Mouse (Mus musculus) embryonic facial prominence, embryonic 14.5 days (tissue): ENCODE data around the gene Pibf1. TPM values are rescaled to one million over a fixed set of nuclear protein-coding genes. Genes with fewer than 3 reads are reported as not detected.

Experiments used
- ATAC-seq: fragments of 200-750 bp; cut with Nextera tagmentation; 2 replicates; pipeline ENCODE4 v1.8.0; 2017; ENCODE audit warnings: low read depth, moderate number of reproducible peaks, moderate TSS enrichment
- DNase-seq: peaks from one replicate; pipeline ENCODE4 v3.0.0-alpha.2; 2015; ENCODE audit warnings: low spot score
- H3K27ac ChIP-seq: fragments of 300-500 bp; sonication (generic); replicated peaks from 2 replicates; pipeline ENCODE4 v1.5.1; 2014; ENCODE audit warnings: low read depth, mild to moderate bottlenecking, low read length, moderate library complexity
- H3K27me3 ChIP-seq: fragments of 300-500 bp; sonication (generic); replicated peaks from 2 replicates; pipeline ENCODE4 v1.6.1; 2014; ENCODE audit warnings: low read length; ENCODE audit not compliant: control insufficient read depth, insufficient read depth
- H3K36me3 ChIP-seq: fragments of 300-500 bp; sonication (generic); 2 replicates; pipeline ENCODE4 v1.6.1; 2014; ENCODE audit warnings: low read length, mixed read lengths; ENCODE audit not compliant: control insufficient read depth, insufficient read depth
- H3K4me1 ChIP-seq: fragments of 300-500 bp; sonication (generic); 2 replicates; pipeline ENCODE4 v1.6.1; 2014; ENCODE audit warnings: antibody characterized with exemption, low read length; ENCODE audit not compliant: control insufficient read depth, insufficient read depth
- H3K4me2 ChIP-seq: fragments of 300-500 bp; sonication (generic); 2 replicates; pipeline ENCODE4 v1.6.1; 2014; ENCODE audit warnings: low read depth, mild to moderate bottlenecking, low read length, moderate library complexity, mixed read lengths
- H3K4me3 ChIP-seq: fragments of 300-500 bp; sonication (generic); 2 replicates; pipeline ENCODE4 v1.5.1; 2014; ENCODE audit warnings: low read depth, mild to moderate bottlenecking, low read length
- H3K9ac ChIP-seq: fragments of 300-500 bp; sonication (generic); 2 replicates; pipeline ENCODE4 v1.6.1; 2014; ENCODE audit warnings: low read depth, mild to moderate bottlenecking, low read length, moderate library complexity, mixed read lengths
- H3K9me3 ChIP-seq: fragments of 300-500 bp; sonication (generic); 2 replicates; pipeline ENCODE4 v1.6.1; 2016; ENCODE audit warnings: low read length; ENCODE audit not compliant: control insufficient read depth
- WGBS: fragments of 180-500 bp; shearing (Covaris S2); extraction: QIAGEN DNeasy Blood & Tissue Kit; methylation state at CpG from one replicate; pipeline ENCODE4 v1.1.7; 2014; 5-methylcytosine and 5-hydroxymethylcytosine counted together
- polyA plus RNA-seq: library from polyadenylated mRNA; unstranded; fragments of >200 nt; fragmentation: Nextera tagmentation; extraction: Ambion mirVana; gene quantifications from 2 replicates; pipeline ENCODE4 v1.2.1, GENCODE M21; 2014

Gene Pibf1
- polyA plus RNA-seq, 1 experiment from 2014 or later = 17.3 TPM

GRCm38 (mm10) chr14:99301472-99301871 is 202.2 kb downstream of the Pibf1 start:
- Histone ChIP-seq H3K4me3 (0 out of 2 replicates have a peak overlapping the region, but pooled peaks have one; percentile 76), H3K9me3 (no peaks in the 10 kb centered on the region), H3K27me3 (peaks cover 14% of the 10 kb centered on the region; the same call in 1 of the 2 replicates), H3K4me2 (peak overlapping the region; percentile 81), H3K27ac (no peak overlapping the region), H3K36me3 (peaks cover 4% of the 10 kb centered on the region; the same call in 1 of the 2 replicates), H3K4me1 (no peaks in the 10 kb centered on the region), H3K9ac (no peak overlapping the region)
- 57% methylated on average over 11 of the region's 11 CpGs for WGBS
- ATAC-seq = no peak
- DNase-seq = peak; percentile 30

Other genes with a start within 250 kb of the Pibf1 start
- 1.6 and 3.7 TPM in 2 replicates for gene Rpl36a-ps1, start 105.1 kb upstream of the Pibf1 start, polyA plus RNA-seq
- gene Mzt1, start 53.3 kb upstream of the Pibf1 start, polyA plus RNA-seq = 42.1 and 45.5 TPM in 2 replicates
- 26.7 and 43.7 TPM in 2 replicates for gene Bora, start 53.2 kb upstream of the Pibf1 start, polyA plus RNA-seq
- 36.4 and 38.2 TPM in 2 replicates for gene Dis3, start 346 bp downstream of the Pibf1 start, polyA plus RNA-seq
- 33.4 and 37.2 TPM in 2 replicates for gene Klf5, start 199.3 kb downstream of the Pibf1 start, polyA plus RNA-seq